Mouse (Mus musculus): ENCODE measurements at regions not wholly inside any gene's neighbourhood (a gene's known extent, or its start where the extent isn't known, plus 50 kb on each side); places are given as distances from the start of the nearest gene placed in this dataset.

DNA sequence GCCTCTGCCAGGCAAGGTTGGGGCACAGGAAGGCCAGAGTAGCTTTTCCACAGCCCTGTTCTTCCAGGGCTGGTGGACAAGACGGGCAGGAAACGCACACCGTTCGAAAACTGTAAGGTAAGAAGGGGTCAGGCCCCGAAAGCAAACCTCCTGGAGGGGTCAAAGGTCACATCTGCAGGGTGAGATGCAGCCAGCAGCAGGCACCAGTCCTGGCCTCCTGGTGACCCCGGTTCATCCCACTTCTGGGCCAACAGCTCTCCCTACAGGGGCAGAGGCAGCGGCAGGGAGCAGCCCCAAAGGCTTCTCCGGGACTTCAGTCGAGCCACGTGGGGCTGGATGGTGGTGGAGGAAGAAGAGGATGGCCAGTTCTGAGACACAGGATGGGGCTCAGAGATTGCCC, 98.3 kb downstream of the Rplp1 start:
- DNase-seq = no peak

- no peak for DNase-seq
Measured at GRCm38 (mm10) chr9:61813291-61813690, 101.1 kb downstream of the Rplp1 start.

- no peak for DNase-seq
Measured at GRCm38 (mm10) chr9:61812315-61812714, 102.0 kb downstream of the Rplp1 start.

GRCm38 (mm10) chr9:61810456-61810855, 103.9 kb downstream of the Rplp1 start:
- DNase-seq = no peak

DNA sequence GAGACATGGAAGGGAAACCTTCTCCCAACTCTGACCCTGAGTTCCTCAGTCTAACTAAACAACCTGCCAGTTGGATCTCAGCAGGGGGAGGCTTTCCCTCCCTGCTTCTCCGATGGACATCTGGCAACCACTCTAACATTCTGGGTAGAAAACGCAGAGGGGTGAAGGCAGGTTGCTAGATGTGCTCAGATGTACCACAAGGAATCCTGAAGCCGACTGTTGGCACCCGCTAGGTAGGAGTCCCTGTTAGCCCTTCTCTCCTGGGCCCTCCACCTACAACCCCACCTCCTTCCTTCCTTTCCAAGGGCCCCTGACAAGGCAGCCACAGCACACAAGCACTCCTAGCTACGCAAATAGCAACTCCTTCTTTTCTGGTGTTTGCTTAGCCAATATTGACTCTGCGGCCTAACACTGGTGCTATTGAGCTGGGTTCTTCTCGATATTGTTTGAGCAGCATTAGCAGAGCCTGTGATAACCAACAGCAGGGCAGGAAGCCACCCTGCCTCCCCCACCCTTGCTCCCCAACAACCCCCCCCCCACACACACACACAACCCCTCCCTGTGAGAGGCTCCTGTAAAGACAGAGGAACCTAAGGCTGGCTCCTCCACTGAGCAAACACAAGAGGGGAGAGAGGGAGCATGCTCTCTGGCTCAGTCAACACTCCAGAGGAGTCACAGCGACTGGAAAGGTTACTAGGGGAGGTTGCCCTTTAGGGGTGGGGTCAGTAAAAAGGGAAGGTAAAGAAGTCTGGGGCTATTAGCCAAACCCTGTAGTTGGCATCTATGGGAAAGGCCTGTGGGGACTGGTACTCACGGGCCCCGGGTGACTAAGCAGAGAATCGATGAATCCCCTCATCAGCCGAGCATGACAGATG, 105.8 kb downstream of the Rplp1 start:
- no peak for DNase-seq

- no peak for DNase-seq
Measured at GRCm38 (mm10) chr9:61805971-61806370, 108.4 kb downstream of the Rplp1 start.

- no peak for DNase-seq
Measured at GRCm38 (mm10) chr9:61803555-61803954, 110.8 kb downstream of the Rplp1 start.

GRCm38 (mm10) chr9:61802694-61803093, 111.6 kb downstream of the Rplp1 start:
- DNase-seq = no peak

DNA sequence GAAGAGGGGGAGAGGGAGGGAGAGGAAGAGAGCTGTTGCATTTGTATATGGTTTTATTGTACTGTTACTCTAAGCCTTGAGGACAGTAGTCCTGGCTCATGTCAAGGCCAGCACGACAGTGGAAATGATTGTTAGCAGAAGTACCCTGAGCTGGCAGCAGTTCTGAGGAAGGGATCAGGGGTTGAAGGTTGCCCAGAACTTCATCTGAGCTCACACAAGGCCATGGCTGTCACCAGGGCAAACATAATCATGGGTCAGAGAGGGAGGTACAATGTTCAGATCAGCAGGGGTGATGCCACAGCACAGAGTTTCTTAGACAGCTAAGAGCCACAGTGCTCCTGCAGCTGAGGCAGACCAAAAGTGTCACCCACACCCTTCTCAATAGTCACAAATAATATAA, 114.8 kb downstream of the Rplp1 start:
- DNase-seq = no peak

DNA sequence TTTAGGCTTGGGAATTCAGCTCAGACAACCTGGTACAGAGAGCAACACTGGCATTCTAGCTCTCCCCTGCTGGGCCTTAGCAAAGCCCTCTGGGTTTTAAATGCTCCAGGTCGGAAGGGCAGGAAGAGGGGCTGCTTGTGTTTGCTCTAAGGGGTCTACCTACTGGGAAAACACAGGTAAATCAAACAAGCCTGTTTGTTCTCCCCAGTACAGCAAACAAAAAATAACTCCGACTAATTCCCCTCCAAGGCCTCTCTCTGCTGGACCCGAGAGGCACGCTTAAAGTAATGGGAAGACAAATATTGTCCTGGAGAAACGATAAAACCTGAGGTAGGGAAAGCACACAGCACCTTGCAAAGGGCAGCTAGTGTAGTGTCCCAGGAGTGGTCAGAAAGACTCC, 118.4 kb downstream of the Rplp1 start:
- no peak for DNase-seq

- peak; percentile 93 for DNase-seq
Measured at GRCm38 (mm10) chr9:61791435-61792064, 122.8 kb downstream of the Rplp1 start.

GRCm38 (mm10) chr9:61790849-61791248, 123.5 kb downstream of the Rplp1 start:
- no peak for DNase-seq

GRCm38 (mm10) chr9:61789066-61789897, 125.1 kb downstream of the Rplp1 start:
- DNase-seq = no peak

GRCm38 (mm10) chr9:61781469-61781868, 132.9 kb downstream of the Rplp1 start:
- no peak for DNase-seq

DNA sequence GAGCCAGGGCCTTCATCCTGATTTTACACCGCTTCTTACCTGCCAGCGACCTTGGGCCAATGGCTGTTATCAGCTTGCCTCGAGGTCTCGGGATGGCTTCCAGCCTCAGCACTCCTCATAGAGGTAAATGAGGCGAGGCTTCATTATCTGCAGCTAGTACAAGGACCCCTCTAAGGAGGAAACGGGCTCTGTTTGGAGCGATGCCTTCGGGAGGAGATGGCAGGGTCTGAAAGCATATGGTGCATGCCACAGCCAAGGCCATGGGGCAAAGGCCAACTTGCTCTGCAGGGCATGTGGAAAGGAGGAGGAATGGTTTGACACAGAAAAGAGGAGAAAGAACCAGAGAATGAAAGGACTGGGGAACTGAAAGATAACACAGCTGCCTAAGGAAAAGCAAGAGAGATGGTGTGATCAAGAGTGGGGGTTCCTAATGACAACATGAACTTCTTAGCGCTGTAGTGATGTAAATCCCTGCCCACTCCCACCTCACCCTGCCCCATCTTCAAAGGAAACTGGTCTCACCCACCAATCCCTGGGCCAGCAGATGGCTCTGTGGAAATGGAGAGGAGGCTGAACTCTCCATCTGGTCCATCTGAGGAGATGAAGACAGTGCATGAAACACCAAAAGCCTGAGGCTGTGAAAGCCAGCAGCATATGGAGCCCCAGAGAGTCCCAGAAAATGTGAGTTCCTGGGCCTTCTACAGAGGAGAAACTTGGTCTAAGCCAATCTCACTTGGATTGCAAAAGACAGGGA, 134.0 kb downstream of the Rplp1 start:
- peak; percentile 85 for DNase-seq

DNA sequence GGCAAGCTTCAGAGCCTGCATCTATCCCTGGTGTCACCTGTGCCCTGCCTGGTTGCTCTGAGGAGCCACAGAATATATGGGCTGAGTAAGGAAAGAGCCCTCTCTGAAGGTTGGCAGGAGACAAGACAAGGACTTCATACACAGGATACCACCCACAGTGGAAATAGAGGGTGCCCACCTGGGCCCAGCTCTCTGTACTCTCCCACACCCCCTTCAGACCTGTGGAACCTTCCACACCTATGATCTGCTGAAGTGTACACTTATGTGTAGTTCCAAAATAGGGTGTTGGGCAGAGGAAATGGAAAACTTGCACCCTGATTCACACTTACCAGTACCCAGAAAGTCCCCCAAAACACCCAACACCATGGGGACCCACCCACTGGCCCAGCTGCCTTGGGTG, 135.2 kb downstream of the Rplp1 start:
- DNase-seq = no peak

- DNase-seq = no peak
Measured at GRCm38 (mm10) chr9:61776446-61776845, 137.9 kb downstream of the Rplp1 start.

GRCm38 (mm10) chr9:61770207-61770955, 144.0 kb downstream of the Rplp1 start:
- DNase-seq = no peak

- no peak for DNase-seq
Measured at GRCm38 (mm10) chr9:61766187-61766586, 148.2 kb downstream of the Rplp1 start.

DNA sequence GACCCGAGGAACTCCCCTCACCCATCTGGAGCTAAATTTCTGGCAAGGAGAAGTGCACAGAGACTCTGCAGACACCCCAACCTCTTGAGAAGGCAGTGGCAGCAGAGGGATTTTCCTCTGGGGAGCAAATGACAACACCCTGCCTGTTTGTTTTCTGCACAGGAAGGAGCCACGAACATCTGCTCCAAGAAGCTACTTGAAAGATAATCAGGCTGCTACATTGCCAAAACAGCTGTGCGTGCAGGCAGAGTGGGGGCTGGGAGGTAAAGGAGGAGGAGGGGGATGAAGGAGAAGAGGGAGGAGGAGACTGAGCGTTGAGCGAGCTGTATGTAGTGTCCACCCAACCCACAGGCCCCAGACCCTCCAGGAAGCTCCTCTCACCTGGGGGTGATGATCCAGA, 149.0 kb downstream of the Rplp1 start:
- DNase-seq = no peak

DNA sequence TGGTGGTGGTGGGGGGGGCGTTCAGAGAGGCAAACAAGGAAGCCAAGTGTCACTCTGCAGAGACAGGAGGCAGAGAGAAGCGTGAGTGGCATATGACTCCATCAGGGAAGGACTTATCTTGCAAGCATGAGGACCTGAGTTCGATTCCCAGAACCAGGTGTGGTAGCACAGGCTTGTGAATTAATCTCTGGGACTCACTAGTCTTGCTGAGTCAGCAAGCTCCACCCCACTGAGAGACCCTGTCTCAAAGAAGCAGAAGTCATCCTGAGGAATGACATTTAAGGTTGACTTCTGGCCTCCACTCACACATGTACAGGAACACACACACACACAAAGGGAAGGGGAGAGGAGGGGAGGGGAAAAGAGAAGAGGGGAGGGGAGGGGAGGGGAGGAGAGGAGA, 156.5 kb downstream of the Rplp1 start:
- no peak for DNase-seq

DNA sequence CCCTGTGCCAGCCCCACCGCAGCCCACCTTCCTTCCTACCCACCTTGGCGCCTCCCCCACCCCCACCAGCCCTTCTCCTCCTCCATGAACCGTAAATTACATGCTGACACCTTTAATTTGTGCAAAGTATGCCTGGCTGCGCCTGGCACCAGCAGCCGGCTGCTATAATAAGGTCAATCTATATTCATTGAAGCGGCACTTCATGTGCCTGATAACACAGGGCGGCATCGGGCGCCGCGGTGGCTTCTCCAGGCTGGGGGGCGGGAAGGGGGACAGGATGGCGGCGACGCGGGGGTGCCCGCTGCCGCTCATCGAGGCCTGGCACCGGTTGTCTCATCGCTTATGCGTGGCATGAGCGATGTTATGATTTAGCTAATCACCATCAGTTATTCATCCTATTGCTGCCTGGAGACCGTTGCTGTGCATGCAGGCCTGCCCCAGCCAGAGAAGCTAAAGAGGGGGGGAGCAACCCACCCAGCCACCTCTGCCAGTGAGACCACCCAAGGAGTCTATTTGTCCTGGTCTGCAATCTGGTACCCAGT, 157.5 kb downstream of the Rplp1 start:
- DNase-seq = no peak

Measured in cerebellum, adult 9-10 months (tissue).